Mouse (Mus musculus): ENCODE measurements at regions not wholly inside any gene's neighbourhood (a gene's known extent, or its start where the extent isn't known, plus 50 kb on each side); places are given as distances from the start of the nearest gene placed in this dataset.

GRCm38 (mm10) chr2:33981936-33982335 lies 94.2 kb upstream of the Mvb12b start:
- ATAC-seq (ENCODE audit: extremely low read depth, insufficient number of reproducible peaks, low FRiP score, low TSS enrichment), result no peak
- H3K9ac ChIP-seq, result no peak overlapping the region
- no peak overlapping the region for H3K4me2 ChIP-seq
- peaks cover 12% of the 10 kb centered on the region for H3K27me3 ChIP-seq (replicated peaks)
- 40% methylated on average over 8 of the region's 8 CpGs for whole genome bisulfite sequencing
- H3K36me3 ChIP-seq, result no peaks in the 10 kb centered on the region
- H3K4me1 ChIP-seq, result no peaks in the 10 kb centered on the region
- H3K27ac ChIP-seq (replicated peaks), result no peak overlapping the region
- H3K4me3 ChIP-seq, result no peak overlapping the region
- H3K9me3 ChIP-seq, result no peaks in the 10 kb centered on the region

DNA sequence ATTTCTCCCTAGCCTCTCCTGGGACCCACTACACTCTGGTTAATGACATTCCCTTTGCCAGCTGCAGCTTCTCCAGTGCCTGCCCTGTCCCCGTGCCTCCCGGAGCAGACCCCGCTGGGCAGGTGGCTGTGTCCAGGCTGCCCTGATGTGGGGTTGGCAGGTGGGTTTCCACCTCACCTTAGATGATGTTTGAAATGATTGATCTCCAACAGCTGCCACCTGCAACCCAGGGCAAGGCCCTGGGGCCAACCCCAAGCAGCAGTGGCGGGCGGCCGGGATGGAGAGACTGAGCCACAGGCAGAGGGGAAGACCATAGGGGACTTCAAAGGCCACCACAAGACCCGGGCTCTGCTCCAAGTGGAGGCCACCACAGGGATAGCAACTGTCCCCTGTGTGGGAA lies 93.6 kb upstream of the Mvb12b start:
- 80% methylated on average over 7 of the region's 7 CpGs for WGBS
- Histone ChIP-seq H3K36me3 (no peaks in the 10 kb centered on the region), H3K27me3 (replicated peaks) (peaks cover 15% of the 10 kb centered on the region), H3K4me1 (no peaks in the 10 kb centered on the region), H3K27ac (replicated peaks) (no peak overlapping the region), H3K9ac (no peak overlapping the region), H3K4me2 (no peak overlapping the region), H3K4me3 (no peak overlapping the region), H3K9me3 (no peaks in the 10 kb centered on the region)
- ATAC-seq (ENCODE audit: extremely low read depth, insufficient number of reproducible peaks, low FRiP score, low TSS enrichment), result no peak

DNA sequence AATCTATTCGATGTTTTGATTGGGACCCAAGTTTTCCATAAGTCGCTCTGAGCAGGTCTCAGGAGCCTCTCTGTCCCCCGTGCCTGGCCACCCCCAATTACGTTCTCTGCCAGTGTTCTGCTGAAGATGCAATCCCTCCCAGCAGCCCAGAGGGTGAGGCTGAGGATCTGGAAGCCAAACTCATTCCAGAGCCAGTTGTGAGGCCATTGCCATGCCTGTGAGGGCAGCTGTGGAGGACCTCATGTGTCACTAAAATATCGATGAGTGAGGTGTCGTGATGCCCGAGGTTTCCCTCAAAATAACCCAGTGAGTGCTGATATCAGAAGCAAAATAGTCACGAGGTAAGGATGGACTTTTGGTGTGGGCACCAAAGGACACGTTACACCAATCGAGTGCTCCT lies 93.1 kb upstream of the Mvb12b start:
- ATAC-seq (ENCODE audit: extremely low read depth, insufficient number of reproducible peaks, low FRiP score, low TSS enrichment), result no peak
- H3K9ac ChIP-seq, result no peak overlapping the region
- 60% methylated on average over 10 of the region's 10 CpGs for WGBS
- no peak overlapping the region for H3K27ac ChIP-seq (replicated peaks)
- H3K4me1 ChIP-seq, result no peaks in the 10 kb centered on the region
- no peak overlapping the region for H3K4me3 ChIP-seq
- no peaks in the 10 kb centered on the region for H3K9me3 ChIP-seq
- H3K36me3 ChIP-seq, result no peaks in the 10 kb centered on the region
- no peak overlapping the region for H3K4me2 ChIP-seq
- H3K27me3 ChIP-seq (replicated peaks), result peaks cover 15% of the 10 kb centered on the region

- H3K4me3 ChIP-seq, result no peak overlapping the region
- H3K4me2 ChIP-seq, result no peak overlapping the region
- H3K9me3 ChIP-seq, result no peaks in the 10 kb centered on the region
- ATAC-seq (ENCODE audit: extremely low read depth, insufficient number of reproducible peaks, low FRiP score, low TSS enrichment), result no peak
- H3K27ac ChIP-seq (replicated peaks), result no peak overlapping the region
- no peaks in the 10 kb centered on the region for H3K4me1 ChIP-seq
- no peak overlapping the region for H3K9ac ChIP-seq
- no peaks in the 10 kb centered on the region for H3K36me3 ChIP-seq
- peaks cover 17% of the 10 kb centered on the region for H3K27me3 ChIP-seq (replicated peaks)
Measured at GRCm38 (mm10) chr2:33979276-33979675, 91.5 kb upstream of the Mvb12b start.

GRCm38 (mm10) chr2:33978550-33978949 lies 90.8 kb upstream of the Mvb12b start:
- no peak overlapping the region for H3K4me3 ChIP-seq
- no peak for ATAC-seq (ENCODE audit: extremely low read depth, insufficient number of reproducible peaks, low FRiP score, low TSS enrichment)
- no peaks in the 10 kb centered on the region for H3K9me3 ChIP-seq
- no peaks in the 10 kb centered on the region for H3K4me1 ChIP-seq
- H3K9ac ChIP-seq, result no peak overlapping the region
- H3K4me2 ChIP-seq, result no peak overlapping the region
- peaks cover 23% of the 10 kb centered on the region for H3K27me3 ChIP-seq (replicated peaks)
- no peaks in the 10 kb centered on the region for H3K36me3 ChIP-seq
- no peak overlapping the region for H3K27ac ChIP-seq (replicated peaks)
- 80% methylated on average over 4 of the region's 4 CpGs for WGBS

- no peaks in the 10 kb centered on the region for H3K4me1 ChIP-seq
- H3K4me2 ChIP-seq, result no peak overlapping the region
- H3K36me3 ChIP-seq, result no peaks in the 10 kb centered on the region
- WGBS, result 62% methylated on average over 20 of the region's 20 CpGs
- ATAC-seq (ENCODE audit: extremely low read depth, insufficient number of reproducible peaks, low FRiP score, low TSS enrichment), result no peak
- H3K27ac ChIP-seq (replicated peaks), result no peak overlapping the region
- no peak overlapping the region for H3K4me3 ChIP-seq
- no peaks in the 10 kb centered on the region for H3K9me3 ChIP-seq
- no peak overlapping the region for H3K9ac ChIP-seq
- H3K27me3 ChIP-seq (replicated peaks), result peaks cover 15% of the 10 kb centered on the region
Measured at GRCm38 (mm10) chr2:33977576-33978352, 90.0 kb upstream of the Mvb12b start.

- Histone ChIP-seq H3K36me3 (no peaks in the 10 kb centered on the region), H3K9ac (no peak overlapping the region), H3K9me3 (no peaks in the 10 kb centered on the region), H3K4me2 (no peak overlapping the region), H3K4me3 (no peak overlapping the region), H3K4me1 (no peaks in the 10 kb centered on the region), H3K27me3 (replicated peaks) (peaks cover 12% of the 10 kb centered on the region), H3K27ac (replicated peaks) (no peak overlapping the region)
- ATAC-seq (ENCODE audit: extremely low read depth, insufficient number of reproducible peaks, low FRiP score, low TSS enrichment), result no peak
- WGBS, result 85% methylated on average over 5 of the region's 5 CpGs
Measured at GRCm38 (mm10) chr2:33977151-33977550, 89.4 kb upstream of the Mvb12b start.

GRCm38 (mm10) chr2:33976183-33976582 lies 88.4 kb upstream of the Mvb12b start:
- H3K27ac ChIP-seq (replicated peaks), result no peak overlapping the region
- no peaks in the 10 kb centered on the region for H3K9me3 ChIP-seq
- H3K4me2 ChIP-seq, result no peak overlapping the region
- H3K4me3 ChIP-seq, result no peak overlapping the region
- H3K27me3 ChIP-seq (replicated peaks), result peaks cover 18% of the 10 kb centered on the region
- WGBS, result 78% methylated on average over 9 of the region's 9 CpGs
- no peaks in the 10 kb centered on the region for H3K4me1 ChIP-seq
- H3K36me3 ChIP-seq, result no peaks in the 10 kb centered on the region
- H3K9ac ChIP-seq, result no peak overlapping the region
- no peak for ATAC-seq (ENCODE audit: extremely low read depth, insufficient number of reproducible peaks, low FRiP score, low TSS enrichment)

- no peak overlapping the region for H3K9ac ChIP-seq
- no peaks in the 10 kb centered on the region for H3K4me1 ChIP-seq
- H3K27ac ChIP-seq (replicated peaks), result no peak overlapping the region
- 68% methylated on average over 14 of the region's 14 CpGs for WGBS
- H3K9me3 ChIP-seq, result 0 out of 2 replicates have a peak, but pooled peaks cover 4% of the 10 kb centered on the region
- peak overlapping the region; percentile 12; the same call in 1 of the 2 replicates for H3K4me2 ChIP-seq
- H3K4me3 ChIP-seq, result no peak overlapping the region
- H3K27me3 ChIP-seq (replicated peaks), result peaks cover 18% of the 10 kb centered on the region
- no peak for ATAC-seq (ENCODE audit: extremely low read depth, insufficient number of reproducible peaks, low FRiP score, low TSS enrichment)
- H3K36me3 ChIP-seq, result no peaks in the 10 kb centered on the region
Measured at GRCm38 (mm10) chr2:33975423-33976127, 87.8 kb upstream of the Mvb12b start.

- 73% methylated on average over 15 of the region's 15 CpGs for WGBS
- H3K27ac ChIP-seq (replicated peaks), result no peak overlapping the region
- 0 out of 2 replicates have a peak, but pooled peaks cover 4% of the 10 kb centered on the region for H3K9me3 ChIP-seq
- no peaks in the 10 kb centered on the region for H3K36me3 ChIP-seq
- peaks cover 18% of the 10 kb centered on the region for H3K27me3 ChIP-seq (replicated peaks)
- no peak overlapping the region for H3K9ac ChIP-seq
- H3K4me3 ChIP-seq, result no peak overlapping the region
- H3K4me1 ChIP-seq, result no peaks in the 10 kb centered on the region
- no peak for ATAC-seq (ENCODE audit: extremely low read depth, insufficient number of reproducible peaks, low FRiP score, low TSS enrichment)
- no peak overlapping the region for H3K4me2 ChIP-seq
Measured at GRCm38 (mm10) chr2:33974737-33975422, 87.1 kb upstream of the Mvb12b start.

DNA sequence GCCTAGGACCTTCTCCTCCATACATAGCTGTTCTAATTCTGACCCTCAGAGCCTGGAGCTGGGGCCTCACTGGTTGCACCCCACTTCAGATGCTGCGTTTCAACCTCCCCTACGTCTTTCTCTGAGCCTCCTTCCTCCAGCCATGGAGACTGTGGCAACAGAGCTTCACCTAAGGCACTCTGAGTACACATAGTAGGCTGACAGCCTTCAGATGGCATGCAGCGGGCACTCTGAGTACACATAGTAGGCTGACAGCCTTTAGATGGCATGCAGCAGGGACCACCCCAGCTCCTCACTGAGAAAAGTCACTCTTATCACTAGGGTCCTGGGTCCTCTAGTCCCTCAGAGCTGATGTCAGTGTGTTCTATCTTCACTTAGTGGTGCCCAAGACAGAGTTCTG lies 86.3 kb upstream of the Mvb12b start:
- Histone ChIP-seq H3K4me3 (no peak overlapping the region), H3K9ac (no peak overlapping the region)
- 79% methylated on average over 3 of the region's 3 CpGs for WGBS

More for the DNA sequence above, 86.3 kb upstream of the Mvb12b start:
- no peak overlapping the region for H3K4me2 ChIP-seq
- no peak overlapping the region for H3K27ac ChIP-seq (replicated peaks)
- H3K36me3 ChIP-seq, result no peaks in the 10 kb centered on the region
- no peaks in the 10 kb centered on the region for H3K4me1 ChIP-seq
- no peak for ATAC-seq (ENCODE audit: extremely low read depth, insufficient number of reproducible peaks, low FRiP score, low TSS enrichment)
- peaks cover 18% of the 10 kb centered on the region for H3K27me3 ChIP-seq (replicated peaks)
- 0 out of 2 replicates have a peak, but pooled peaks cover 4% of the 10 kb centered on the region for H3K9me3 ChIP-seq
